Mouse (Mus musculus) embryonic fibroblast, embryonic 13.5 days (primary cell): ENCODE measurements around the gene Rer1.

Source experiments
- CTCF ChIP-seq: IDR thresholded peaks from 2 replicates; pipeline ENCODE4 v1.5.1; 2011; ENCODE audit warnings: mild to moderate bottlenecking, control low read depth, low read length, moderate library complexity, borderline replicate concordance; ENCODE audit not compliant: insufficient read depth
- POLR2A ChIP-seq: IDR thresholded peaks from 2 replicates; pipeline ENCODE4 v1.6.1; 2011; ENCODE audit warnings: low read depth, mild to moderate bottlenecking, control low read depth, low read length, moderate library complexity

DNA sequence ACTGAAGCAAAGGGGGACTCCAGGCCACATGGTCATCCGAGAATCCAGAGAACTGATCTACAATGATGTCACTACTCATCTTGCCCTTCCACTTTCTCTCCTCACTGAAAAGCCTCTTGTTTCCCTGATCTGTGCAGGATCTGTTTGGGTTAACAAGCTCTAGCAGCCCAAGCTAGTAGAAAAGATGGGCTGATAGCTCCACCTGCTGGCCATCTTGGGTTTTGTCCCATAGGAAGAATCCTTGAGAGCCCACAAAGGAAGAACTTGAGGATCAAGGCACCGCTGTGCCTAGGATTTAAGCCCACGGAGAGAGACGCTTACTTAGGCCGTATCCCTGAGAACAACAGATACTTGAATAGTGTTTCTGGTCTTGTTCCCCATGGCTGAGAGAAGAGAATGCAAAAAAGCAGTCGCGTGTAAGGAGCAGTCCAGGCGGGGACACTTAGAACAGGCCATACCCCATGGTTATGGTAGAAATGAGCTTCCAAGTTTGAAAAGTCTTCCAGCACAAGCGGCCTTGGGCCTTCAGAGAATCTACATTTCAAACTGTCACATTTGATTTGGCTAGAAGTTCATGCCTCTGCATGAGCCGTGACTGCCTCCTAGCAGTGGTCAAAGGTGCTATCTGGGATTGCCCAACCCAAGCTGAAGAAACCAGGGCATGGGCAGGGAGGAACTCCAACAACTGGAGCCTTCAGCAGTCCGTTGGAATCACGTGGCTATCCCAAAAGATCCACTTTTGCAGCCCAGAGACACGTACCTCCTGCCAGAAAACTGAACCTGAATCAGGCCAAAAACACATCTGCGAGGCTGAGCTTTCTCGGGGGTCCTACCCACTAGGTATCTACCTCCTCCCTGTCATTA lies 20.0 kb downstream of the Rer1 start:
- TF ChIP-seq CTCF (no peak), POLR2A (no peak; the same call in none of the 2 replicates)
